Mouse (Mus musculus): ENCODE measurements at regions not wholly inside any gene's neighbourhood (a gene's known extent, or its start where the extent isn't known, plus 50 kb on each side); places are given as distances from the start of the nearest gene placed in this dataset.

GRCm38 (mm10) chr7:125024944-125025343, 419.5 kb upstream of the Kdm8 start:
- CTCF ChIA-PET: no interaction called here

GRCm38 (mm10) chr7:125033778-125034177, 410.7 kb upstream of the Kdm8 start:
- CTCF ChIA-PET: no interaction called here

- CTCF ChIA-PET: no interaction called here
Measured at GRCm38 (mm10) chr7:125034196-125034595, 410.3 kb upstream of the Kdm8 start.

GRCm38 (mm10) chr7:125036098-125036991, 408.1 kb upstream of the Kdm8 start:
- CTCF ChIA-PET: no interaction called here

- CTCF ChIA-PET: no interaction called here
Measured at GRCm38 (mm10) chr7:125038840-125039239, 405.6 kb upstream of the Kdm8 start.

- CTCF ChIA-PET: no interaction called here
Measured at GRCm38 (mm10) chr7:125055951-125056625, 388.4 kb upstream of the Kdm8 start.

GRCm38 (mm10) chr7:125102464-125102863, 342.0 kb upstream of the Kdm8 start:
- CTCF ChIA-PET: no interaction called here

- CTCF ChIA-PET: no interaction called here
Measured at GRCm38 (mm10) chr7:125104011-125104410, 340.5 kb upstream of the Kdm8 start.

- CTCF ChIA-PET: no interaction called here
Measured at GRCm38 (mm10) chr7:125112820-125113273, 331.6 kb upstream of the Kdm8 start.

GRCm38 (mm10) chr7:125115322-125115996, 329.0 kb upstream of the Kdm8 start:
- CTCF ChIA-PET: no interaction called here

GRCm38 (mm10) chr7:125117173-125117572, 327.3 kb upstream of the Kdm8 start:
- CTCF ChIA-PET: no interaction called here

GRCm38 (mm10) chr7:125129187-125129586, 315.3 kb upstream of the Kdm8 start:
- CTCF ChIA-PET: no interaction called here

GRCm38 (mm10) chr7:125131968-125132367, 312.5 kb upstream of the Kdm8 start:
- CTCF ChIA-PET: no interaction called here

GRCm38 (mm10) chr7:125138607-125139006, 305.9 kb upstream of the Kdm8 start:
- CTCF ChIA-PET: no interaction called here

GRCm38 (mm10) chr7:125139196-125139595, 305.3 kb upstream of the Kdm8 start:
- CTCF ChIA-PET: no interaction called here

GRCm38 (mm10) chr7:125140854-125141253, 303.6 kb upstream of the Kdm8 start:
- CTCF ChIA-PET: no interaction called here

- CTCF ChIA-PET: interaction anchor here (0.6 kb wide), 1 partner anchor 793 kb away, joined by 7 read pairs; no protein-coding TSS in a partner anchor
Measured at GRCm38 (mm10) chr7:125141864-125142263, 302.6 kb upstream of the Kdm8 start.

- CTCF ChIA-PET: no interaction called here
Measured at GRCm38 (mm10) chr7:125146025-125146424, 298.5 kb upstream of the Kdm8 start.

- CTCF ChIA-PET: no interaction called here
Measured at GRCm38 (mm10) chr7:125149151-125149550, 295.3 kb upstream of the Kdm8 start.

- CTCF ChIA-PET: no interaction called here
Measured at GRCm38 (mm10) chr7:125149740-125150139, 294.7 kb upstream of the Kdm8 start.

GRCm38 (mm10) chr7:125152281-125152680, 292.2 kb upstream of the Kdm8 start:
- CTCF ChIA-PET: no interaction called here

GRCm38 (mm10) chr7:125155291-125155690, 289.2 kb upstream of the Kdm8 start:
- CTCF ChIA-PET: no interaction called here

GRCm38 (mm10) chr7:125166881-125167351, 277.6 kb upstream of the Kdm8 start:
- CTCF ChIA-PET: no interaction called here

All from spleen, embryonic (tissue).